Mouse (Mus musculus) embryo, embryonic 9.5 days (tissue): ENCODE data around the gene Prpf3.
"Not testable (repeated sequence)": the region's sequence is repeated elsewhere in the genome, so short reads cannot be mapped to it uniquely, and the experiment has no call there.

Experiments used
- DNase-seq: peaks from one replicate; pipeline ENCODE4 v3.0.0-alpha.2; 2017; ENCODE audit errors: extremely low spot score

Prpf3 gene

DNA sequence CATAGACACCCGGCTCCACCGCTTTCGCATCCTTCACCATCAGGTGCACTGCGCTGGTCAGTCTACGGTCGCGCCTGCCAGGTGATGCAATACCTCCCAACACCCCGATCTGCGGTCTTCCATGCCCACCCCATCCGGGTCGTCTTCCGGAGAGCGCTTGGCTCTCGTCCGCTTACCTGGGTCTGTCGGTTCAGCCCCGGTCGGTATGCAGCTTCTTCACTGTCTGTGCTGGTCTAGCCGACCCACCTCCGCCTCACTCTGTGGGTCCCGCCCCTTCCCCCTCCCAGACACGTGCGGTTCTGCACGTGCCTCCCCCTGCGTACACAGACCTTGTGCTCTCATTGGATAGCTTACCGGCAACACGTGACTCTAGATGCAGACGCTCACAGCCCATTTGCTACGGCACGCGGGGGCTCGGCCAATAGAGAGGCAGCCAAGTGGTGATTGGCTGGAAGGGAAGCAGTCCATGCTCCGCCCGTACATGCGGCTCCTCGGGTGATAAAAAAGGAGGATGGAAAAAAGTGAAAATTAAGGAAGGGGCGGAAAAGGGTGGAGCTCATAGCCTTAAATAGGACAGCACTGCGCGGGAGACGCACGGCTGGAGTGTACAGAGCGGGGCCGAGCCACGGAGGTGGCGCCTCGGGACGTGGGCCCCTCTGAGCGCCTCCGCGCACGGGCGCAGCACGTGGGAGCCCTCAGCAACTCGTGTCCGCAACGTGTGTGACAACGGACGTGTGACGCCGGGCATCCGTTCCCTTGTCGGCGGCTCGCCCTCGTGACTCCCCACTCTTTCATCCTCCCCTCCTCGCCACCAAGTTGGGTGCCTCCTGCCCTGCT, 26.5 kb upstream of the Prpf3 start, which contains the start of gene Ciart:
Gene Ciart, minus strand, starts transcription at position 273 of the 837 bp plus-strand sequence.
- peak; percentile 94 for DNase-seq

DNA sequence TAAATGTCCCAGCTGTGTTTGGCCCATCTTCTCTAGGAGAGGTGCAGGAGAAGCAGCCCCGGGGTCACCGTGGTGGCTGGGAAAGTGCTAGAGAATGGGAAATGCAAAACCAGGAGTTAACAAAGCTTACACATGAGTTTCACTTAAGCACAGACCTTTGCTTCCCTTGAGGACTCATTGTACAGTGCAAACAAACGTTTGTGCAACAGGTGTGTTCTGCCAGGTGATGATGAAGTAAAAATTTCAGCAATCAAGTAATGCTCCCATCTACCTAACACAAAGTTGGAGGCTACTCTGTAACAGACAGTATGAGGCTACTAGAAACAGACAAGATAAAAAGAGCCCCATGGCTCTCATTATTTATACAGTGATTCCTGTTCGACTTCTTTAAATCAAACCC, 23.4 kb upstream of the Prpf3 start:
- DNase-seq = no peak

DNA sequence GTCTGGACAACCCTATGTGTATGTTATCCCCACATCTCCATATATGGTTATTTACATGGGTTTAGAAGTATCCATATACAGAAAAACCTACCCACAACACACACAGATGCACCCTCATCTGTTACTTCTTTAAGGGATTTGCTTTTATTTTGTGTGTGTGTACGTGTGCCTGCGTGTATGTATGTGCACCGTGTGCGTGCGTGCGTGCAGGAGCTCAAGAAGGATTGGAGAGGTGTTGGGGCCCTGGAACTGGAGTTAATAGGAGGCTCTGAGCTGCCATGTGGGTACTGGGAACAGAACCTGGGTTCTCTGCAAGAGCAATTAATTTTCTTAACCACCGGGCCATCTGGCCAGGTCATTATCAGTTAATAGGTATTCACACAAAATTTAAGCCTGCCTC, 16.4 kb upstream of the Prpf3 start:
- DNase-seq = no peak

DNA sequence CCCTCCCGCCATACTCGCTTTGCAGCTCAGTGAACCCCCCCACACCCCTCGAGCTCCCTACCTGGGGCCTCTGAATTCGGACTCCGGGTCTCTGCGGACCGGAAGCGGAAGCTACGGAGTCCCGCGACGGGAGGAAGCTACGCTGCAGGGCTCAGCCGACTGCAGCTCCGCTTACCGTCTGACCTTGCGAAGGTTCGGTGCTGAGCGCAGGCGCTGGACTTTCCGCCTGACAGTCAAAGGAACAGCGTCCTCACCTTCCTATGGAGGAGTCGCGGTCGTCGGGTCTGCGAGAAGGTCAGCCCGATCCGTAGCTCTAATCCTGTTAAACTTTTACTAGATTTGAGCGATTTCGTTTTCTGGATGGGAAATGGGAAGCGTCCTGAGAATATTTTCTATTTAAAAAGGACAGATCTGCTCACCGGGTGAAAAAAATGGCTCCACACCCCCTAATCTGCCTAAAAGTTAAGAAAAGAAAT, 15.7 kb upstream of the Prpf3 start, which contains the start of gene Mrps21:
Gene Mrps21, minus strand, starts transcription at position 128 of the 476 bp plus-strand sequence.
- DNase-seq = peak; percentile 85

DNA sequence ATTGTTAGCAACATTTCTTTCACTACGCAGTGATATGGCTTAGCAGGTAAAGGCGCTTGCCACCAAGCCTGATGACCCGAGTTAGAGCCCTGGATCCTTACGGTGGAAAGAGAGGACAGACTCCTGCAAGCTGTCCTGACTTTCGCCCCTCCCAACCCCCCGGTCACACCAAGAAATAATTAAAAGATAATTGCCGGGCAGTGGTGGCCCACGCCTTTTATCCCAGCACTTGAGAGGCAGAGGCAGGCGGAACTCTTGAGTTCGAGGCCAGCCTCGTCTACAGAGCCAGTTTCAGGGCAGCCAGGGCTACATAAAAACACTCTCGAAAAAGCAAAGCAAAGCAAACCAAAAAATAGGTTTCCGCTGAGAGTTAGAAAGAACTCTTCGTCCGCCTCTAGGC, 15.3 kb upstream of the Prpf3 start:
- no peak for DNase-seq

DNA sequence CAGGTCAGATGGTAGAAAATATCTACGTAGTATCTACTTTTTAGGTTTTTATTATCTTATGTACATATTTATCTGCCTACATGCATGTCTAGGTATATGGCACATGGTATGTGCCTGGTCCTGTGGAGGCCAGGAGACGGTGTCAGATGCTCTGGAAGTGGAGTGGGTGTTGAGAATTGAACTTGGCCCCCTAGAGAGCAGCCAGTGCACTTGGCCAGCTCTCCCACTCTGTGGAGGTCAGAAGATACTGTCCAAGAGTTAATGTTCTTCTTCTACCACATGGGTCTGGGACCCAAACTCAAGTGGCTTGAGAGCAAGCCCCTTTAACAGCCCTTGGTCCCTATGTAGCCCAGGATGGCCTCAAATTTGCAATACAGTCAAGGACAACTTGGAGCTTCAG, 11.7 kb upstream of the Prpf3 start:
- DNase-seq = no peak

DNA sequence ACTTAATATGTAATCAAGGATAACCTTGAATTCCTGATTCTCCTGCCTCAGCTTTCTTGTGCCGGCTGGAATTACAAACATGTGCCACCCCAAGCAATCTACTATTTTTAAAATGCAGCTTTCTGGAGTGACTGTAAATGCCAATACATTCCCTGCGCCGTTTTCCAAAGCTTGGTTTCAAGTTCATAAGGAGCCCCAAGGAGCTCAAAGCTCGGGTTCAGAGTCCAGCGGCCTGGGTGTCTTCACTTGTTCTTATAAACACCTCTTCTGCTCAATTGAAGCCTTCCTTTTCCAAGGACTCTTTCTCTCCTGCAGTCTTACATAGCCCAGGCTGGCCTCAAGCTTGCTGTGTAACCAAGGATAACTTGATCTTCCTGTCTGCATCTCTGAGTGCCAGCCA, 10.4 kb upstream of the Prpf3 start:
- no peak for DNase-seq

DNA sequence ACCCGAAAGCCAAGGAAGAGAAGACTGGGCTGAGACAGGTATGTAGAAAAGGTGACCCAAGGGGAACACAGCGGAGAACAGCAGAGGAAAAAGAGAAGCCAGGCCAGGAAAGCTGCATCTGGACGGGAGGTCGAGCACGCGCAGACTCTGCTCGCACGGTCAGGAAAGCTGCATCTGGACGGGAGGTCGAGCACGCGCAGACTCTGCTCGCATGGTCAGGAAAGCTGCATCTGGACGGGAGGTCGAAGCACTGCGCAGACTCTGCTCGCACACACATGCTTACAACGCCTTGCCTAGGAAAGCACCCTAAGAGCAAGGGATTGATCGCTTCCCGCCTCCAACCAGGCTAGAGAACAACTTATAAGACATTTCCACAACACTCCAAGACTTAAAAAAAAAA, 9.9 kb upstream of the Prpf3 start:
- no peak for DNase-seq

DNA sequence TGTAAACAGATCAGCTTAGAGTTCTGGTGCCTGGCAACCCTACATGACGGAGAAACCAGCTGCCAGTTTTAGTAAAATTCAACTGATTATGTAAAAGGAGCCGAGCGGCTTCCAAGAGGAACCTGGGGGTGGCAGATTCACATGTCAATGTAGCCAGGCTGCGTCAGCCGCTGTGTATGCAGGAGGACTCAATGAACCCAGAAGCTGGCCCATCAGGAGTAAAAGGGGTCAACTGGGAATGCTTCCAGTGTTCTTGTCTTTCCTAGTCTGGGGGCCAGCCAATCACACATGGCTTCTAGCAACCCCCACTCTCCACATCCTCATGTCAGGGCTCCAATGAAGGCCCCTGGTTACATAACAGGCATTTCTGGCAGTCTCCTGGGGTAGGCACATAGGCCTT, 9.4 kb upstream of the Prpf3 start:
- no peak for DNase-seq

DNA sequence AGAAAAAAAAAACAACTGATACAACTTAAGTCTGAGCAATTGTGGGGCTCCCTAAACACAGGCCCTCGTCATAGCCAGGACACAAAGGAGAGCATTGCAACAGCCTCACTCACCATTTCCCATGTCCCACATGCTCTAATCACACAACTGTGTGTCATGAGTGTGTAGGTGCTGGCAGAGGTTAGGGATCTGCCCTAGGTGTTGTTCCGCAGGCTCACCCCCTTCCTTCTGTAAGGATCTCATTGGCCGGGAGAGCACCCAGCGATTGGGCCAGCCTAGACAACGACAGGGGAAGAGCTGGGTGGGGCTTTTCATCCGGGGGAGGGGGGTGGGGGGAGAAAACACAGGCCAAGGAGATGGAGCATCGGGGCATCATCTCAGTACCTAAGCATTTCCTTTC, 7.9 kb upstream of the Prpf3 start:
- DNase-seq = no peak

DNA sequence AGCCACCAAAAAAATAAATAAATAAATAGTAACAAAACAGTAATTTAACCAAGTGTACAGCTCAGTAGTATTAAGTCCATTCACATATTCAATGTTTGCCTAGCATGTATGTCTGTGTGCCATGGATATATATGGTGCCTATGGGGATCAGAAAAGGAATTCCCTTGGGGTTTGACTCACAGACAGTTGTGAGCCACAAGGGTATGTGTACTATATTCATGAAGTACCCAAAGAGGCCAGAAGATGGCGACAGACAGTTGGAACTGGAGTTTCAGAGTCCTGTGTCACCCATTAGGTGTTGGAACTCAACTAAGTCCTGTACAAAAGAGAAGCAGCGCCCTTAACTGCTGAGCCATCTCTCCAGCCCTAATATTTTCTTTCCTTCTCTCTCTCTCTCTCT, 6.1 kb upstream of the Prpf3 start:
- peak; percentile 72 for DNase-seq

DNA sequence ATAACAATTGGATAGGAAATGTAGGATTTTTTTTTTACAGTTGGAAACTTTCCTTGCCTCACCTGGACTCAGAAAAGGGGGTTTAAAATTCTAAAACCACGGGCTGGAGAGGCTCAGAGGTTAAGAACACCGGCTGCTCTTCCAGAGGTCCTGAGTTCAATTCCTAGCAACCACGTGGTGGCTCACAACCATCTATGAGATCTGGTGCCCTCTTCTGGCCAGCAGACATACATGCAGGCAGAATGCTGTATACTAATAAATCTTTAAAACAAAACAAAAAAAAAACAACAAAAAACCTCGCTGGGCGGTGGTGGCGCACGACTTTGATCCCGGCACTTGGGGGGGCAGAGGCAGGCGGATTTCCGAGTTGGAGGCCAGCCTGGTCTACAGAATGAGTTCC, 5.5 kb upstream of the Prpf3 start:
- no peak for DNase-seq

DNA sequence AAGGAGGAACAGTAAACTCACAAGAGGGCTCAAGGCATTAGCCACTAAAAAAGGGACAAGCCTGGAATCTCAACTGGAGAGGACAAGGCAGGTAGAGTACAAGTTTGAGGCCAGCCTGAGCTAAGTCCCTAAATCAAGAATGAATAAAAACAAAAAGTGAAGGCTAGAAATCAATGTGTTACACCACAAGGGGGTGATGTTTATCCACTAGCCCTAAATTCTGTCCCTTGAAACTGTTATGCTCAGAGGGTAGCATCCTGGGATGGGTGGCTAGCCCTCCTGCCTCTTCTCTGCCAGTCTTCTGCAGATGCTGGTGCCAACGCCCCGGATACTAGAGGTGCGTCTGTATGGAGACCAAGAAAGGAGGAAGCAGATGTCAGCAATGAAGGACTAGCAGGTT, 4.6 kb upstream of the Prpf3 start:
- no peak for DNase-seq

DNA sequence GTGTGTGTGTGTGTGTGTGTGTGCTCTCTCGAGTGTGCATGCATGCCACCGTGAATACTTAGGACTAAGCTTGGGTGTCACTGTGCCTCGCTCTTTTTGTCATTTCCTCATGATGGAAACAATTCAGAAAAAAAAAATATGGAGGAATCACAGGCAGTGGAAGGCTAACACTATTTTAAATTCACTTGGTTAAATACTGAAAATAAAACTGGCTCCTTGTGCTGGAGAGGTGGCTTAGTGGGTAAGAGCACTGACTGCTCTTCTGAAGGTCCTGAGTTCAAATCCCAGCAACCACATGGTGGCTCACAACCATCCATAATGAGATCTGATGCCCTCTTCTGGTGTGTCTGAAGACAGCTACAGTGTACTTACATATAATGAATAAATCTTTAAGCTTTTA, 2.6 kb upstream of the Prpf3 start:
- not testable (repeated sequence) for DNase-seq

DNA sequence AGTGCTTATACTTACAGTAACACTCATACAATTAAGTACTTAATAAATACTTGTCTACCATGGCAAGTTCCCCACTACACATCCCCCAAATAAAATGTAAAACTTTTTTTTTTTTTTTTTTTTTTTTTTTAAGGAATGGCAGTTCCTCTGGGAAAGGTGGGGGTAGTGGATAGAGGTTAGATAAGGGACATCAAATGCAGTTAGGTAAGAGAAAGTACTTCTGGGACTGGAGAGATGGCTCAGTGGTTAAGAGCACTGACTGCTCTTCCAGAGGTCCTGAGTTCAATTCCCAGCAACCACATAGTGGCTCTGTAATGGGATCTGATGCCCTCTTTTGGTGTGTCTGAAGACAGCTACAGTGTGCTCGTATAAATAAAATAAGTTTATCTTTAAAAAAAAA, 1.4 kb upstream of the Prpf3 start:
- not testable (repeated sequence) for DNase-seq

DNA sequence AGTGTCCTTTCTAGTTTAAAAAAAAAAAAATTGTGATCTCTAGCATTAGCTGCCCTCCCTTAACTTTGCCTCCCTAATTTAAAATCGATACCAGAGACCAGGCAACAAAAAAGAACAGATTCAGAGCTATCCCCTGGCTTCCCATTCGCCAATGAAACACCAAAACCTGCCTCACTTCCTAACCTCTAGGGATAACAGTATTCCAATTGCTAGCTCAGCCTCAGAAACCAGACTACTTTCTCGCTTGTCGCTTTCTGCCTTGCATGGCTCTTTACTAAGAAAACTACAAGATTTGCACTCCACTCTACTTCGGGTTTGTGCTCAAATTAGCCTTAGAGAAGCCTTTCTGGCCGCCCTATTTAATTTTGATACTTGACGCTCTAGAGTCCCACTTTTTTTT, 430 bp upstream of the Prpf3 start:
- no peak for DNase-seq

DNA sequence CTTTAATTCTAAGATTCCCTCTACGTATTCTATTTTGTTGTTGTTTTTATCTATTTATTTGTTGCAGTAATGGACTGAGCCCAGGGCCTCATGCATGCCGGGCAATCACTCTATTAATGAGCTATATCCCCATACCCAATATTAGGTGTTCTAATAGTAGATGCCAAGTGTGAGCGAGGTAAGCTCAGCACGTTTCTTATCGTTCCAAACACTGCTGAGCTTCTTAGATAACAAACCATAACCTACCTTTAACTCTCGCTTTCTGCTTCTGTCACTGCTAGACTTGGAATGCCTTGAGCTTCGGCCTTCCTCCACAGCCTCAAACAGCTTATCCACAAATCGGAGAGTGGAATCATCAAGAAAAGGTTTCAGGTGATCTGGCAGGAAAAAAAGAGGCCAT, 4.4 kb downstream of the Prpf3 start:
- no peak for DNase-seq

DNA sequence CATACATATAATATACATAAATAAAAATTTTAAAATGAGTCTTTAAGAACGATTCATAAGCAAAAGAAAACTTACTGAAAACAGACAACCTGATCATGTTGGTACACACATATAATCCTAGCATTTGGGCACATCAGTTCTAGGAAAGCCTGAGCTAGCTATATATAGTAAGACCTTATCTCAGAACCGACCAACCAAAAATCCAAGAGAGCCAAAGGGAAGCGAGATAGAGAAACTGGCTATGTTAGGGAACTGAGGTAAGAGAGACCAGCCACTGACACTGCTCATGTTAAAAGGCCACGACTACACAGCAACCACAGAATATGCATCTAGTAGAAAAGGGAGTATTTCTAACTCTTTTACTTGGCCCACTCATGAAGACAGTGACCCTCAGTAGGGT, 5.1 kb downstream of the Prpf3 start:
- DNase-seq = no peak

DNA sequence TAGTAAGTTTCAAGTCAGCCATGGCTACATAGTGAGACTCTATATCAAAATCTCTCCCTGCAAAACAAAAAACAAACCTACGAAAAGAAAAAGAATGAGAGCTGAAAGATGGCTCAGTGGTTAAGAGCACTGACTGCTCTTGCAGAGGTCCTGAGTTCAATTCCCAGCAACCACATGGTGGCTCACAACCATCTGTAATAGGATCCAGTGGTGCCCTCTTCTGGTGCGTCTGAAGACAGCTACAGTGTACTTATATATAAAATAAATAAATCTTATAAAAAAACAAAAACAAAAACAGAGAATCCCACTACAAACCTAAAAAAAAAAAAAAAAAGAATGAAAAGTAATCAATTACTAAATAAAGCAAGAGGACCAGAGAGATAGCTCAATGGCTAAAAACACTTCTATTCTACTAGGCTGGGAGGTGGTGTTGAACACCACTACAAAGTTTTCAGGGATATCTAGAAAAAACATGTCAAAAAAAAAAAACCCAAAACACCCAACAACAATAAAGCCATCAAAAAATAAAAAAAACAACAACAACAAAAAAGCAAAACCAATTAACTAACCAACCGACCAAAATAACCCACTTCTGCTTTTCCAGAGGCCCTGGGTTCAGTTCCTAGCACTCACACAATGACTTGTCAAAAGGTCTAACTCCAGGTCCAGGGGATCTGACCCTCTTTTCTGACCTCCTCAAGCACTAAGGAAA, 13.0 kb downstream of the Prpf3 start:
- DNase-seq = no peak

DNA sequence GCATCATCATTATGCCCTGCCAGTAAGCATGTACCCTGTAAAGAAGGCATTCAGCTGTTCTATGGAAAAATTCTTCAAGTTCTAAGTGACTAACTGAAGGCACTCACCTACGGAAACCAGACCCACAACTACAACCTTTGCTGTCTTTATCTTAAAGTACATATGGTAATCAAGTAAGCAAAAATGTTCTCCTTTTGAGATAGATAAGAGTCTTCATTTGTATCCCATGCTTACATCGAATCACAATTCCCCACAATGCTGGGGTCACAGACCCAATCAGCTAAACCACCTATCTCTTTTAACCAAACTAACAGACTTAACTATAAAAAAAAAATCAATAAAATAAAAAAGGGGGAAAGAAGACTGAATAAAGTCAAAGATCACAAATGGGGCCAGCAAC, 16.4 kb downstream of the Prpf3 start:
- DNase-seq = no peak

DNA sequence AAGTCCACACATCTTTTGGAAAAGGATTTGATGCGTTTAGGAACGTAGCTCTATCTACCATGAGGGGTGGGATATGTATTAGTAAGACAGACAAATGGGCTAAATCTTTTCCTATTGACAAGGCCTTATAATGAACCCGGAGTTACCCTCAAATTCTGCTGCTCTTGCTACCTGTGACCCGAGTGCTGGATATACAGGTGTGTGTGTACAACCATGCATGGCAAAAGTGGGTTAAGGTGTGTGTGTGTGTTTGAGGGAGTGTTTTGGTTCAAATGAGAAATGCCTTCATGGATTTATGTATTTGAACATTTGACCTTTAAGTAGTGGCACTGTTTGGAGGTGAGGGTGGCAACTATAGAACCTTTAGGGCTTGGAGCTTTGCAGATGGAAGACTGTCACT, 26.6 kb downstream of the Prpf3 start:
- DNase-seq = no peak

DNA sequence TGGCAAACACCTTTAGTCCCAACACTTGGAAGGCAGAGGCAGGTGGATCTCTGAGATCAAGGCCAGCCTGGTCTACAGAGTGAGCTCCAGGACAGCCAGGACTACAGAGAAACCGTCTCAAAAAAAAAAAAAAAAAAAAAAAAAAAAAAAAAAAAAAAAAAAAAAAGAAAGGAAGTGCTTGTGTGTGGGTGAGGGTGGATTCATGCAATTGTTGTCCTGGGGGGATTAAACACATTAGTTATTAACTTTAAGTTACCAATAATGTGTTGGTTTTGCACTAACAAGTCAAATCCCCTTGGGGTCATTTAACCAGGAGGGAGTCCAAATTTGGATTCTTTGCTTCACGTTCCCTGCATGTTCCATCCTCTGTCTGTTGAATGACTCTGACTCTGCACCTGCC, 29.4 kb downstream of the Prpf3 start:
- no peak for DNase-seq
